Mouse (Mus musculus): Measurements from ENCODE around the gene Lsg1.
A peak's percentile ranks its signal among the peaks of the same experiment; 100 is the strongest.

The Lsg1 gene

DNA sequence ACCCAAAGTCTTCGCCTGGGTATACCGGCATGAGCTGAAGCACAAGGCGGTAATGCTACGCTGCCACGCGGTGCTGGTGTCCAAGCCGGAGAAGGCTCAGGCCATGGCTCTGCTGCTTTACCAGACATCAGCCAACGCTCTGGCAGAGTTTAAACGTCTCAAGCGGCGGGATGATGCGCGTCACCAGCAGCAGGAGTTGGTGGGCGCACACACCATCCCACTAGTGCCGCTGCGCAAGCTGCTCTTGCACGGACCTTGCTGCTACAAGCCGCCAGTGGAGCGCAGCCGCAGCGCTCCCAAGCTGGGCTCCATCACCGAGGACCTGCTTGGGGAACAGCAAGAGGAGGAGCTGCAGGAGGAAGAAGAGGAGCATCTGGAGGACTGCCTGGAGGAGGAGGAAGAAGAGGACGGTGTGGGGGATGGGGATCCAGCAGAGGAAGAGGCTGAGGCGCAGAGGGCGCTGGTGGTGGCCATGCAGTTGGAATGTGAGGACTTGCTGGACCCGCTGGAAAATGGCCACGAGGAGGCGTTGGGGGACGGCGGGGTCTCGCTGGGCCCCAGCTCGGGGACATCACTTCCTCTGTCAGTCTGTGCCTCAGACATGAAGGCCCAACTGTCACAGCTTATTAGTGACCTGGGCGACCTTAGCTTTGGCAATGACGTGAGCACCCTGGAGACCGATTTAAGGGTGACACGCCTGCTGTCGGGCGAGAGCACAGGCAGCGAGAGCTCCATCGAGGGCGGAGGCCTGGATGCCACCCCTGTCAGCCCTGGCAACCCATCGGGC lies 13.8 kb upstream of the Lsg1 start:
- no peak for DNase-seq (ENCODE audit: low spot score in 2 of 2)

DNA sequence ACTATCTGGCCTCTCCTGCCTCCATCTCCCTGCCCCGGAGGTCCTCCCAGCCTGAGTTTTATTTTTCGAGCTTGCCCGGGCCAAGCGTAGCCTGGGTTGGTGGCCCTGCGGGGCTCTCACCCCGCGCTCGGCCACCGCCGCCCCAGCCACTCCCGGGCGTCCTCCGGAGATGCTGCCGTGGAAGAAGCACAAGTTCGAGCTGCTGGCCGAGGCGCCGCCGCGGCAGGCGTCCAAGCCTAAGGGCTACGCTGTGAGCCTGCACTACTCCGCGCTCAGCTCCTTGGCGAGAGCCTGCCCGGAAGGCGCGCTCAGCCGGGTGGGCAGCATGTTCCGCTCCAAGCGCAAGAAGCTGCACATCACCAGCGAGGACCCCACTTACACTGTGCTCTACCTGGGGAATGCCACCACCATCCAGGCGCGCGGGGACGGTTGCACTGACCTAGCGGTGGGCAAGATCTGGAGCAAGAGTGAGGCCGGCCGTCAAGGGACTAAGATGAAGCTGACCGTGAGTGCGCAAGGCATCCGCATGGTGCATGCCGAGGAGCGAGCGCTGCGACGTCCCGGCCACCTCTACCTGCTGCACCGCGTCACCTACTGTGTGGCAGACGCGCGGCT lies 13.1 kb upstream of the Lsg1 start:
- DNase-seq (ENCODE audit: low spot score in 2 of 2) = peak in 1 of 2 experiments; percentile 36

GRCm38 (mm10) chr16:30599491-30600268 lies 12.3 kb upstream of the Lsg1 start, which contains the start of gene Fam43a:
TSS of gene Fam43a (plus strand) at chr16:30599723.
- peak; percentile 60 to 74 for DNase-seq (ENCODE audit: low spot score in 2 of 2)

DNA sequence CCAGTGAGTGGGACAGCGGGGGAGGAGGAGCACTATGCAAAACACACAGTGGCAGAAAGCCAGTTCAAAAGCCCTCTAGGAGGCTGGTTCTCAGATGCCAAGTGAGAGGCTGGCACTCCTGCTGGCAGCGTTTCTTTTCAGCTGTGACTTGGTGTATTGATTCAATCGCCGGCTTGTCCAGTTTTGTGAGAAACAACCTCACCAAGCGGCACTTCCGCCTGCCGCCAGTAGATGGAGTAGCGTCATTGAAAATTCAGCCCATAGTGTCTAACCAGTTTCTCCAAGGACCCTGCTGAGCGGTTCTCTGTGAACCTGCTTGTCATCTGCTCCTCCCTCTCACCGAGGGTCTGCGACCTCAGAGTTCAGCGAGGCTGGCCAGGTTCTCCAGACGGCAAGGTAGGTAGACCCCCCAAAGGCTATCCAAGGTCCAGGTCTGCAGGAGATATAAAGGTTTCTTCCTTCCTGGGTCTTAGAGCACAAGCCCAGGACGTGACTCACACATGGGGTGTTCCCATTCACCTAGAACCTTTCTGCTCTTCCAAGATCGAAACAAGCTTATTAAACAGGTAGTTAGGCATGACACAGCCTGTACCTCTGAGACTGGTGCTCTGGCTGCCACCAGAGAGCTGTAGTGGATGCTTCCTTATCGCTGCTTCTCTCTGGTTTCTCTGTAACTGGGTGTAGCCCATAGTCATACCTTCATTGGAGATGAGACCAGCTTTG lies 9.7 kb upstream of the Lsg1 start:
- peak; percentile 82 to 94 for DNase-seq (ENCODE audit: low spot score in 2 of 2)

GRCm38 (mm10) chr16:30595835-30596557 lies 8.6 kb upstream of the Lsg1 start:
- no peak for DNase-seq (ENCODE audit: low spot score in 2 of 2)

DNA sequence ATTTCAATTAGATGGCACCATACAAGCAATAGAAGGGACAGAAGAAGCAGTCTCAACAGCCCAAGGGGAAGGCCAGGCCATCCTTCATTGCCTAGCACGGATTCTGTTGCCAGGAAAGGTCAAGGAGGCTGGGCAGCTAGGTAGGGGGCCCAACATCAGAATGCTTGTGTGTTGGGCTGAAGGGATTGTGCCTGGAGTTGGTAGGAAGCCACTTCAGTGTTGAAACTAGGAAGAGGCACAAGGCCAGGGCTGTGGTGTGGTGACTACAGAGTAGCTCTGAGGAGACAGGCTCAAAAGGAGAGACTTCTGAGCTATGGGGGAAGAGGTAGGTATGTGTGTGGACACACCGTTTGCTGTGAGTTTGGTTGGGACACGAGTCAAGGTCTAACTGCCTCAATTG lies 8.0 kb upstream of the Lsg1 start:
- no peak for DNase-seq (ENCODE audit: low spot score in 2 of 2)

DNA sequence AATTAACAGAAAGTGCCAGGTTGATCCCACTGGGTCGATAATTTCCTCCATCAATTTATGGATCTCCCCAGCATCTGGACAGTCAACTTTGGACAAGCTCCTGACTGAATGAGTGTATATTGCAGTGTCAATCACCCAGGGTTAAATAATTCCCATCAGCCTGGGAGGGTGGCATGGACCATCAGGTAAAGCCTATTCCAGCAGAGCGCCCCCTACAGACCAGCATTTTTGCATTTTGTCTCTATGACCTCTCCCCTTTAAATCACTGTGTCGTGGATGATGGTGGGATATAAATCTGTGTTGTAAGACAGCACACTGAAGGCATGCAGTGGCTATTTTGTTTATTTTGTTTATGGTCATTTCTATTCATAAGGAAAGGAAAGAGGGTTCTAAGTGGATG lies 4.6 kb upstream of the Lsg1 start:
- no peak for DNase-seq (ENCODE audit: low spot score in 2 of 2)

- DNase-seq (ENCODE audit: low spot score in 2 of 2) = no peak
Measured at GRCm38 (mm10) chr16:30590264-30591209, 3.1 kb upstream of the Lsg1 start.

GRCm38 (mm10) chr16:30586935-30587493 lies 378 bp downstream of the Lsg1 start:
- no peak for DNase-seq (ENCODE audit: low spot score in 2 of 2)

DNA sequence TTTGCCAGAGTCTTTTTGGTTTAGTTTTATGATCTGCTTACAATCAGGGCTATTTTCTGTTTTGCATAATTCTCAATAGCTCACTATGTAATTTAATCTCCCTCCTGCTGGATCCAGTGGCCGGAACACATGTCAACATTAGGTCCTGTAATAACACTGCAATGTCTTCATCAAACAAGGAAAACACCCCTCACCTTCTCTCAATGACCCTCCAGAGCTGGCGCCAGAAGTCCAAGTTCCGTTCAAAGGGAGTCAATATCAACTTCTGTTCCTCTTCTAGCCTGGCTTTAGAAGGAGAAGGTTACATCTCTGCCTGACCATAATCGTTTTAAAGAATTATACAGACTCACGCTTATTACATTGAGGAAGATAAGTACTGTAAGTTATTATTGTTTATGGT lies 6.6 kb downstream of the Lsg1 start:
- DNase-seq (ENCODE audit: low spot score in 2 of 2) = no peak

- no peak for DNase-seq (ENCODE audit: low spot score in 2 of 2)
Measured at GRCm38 (mm10) chr16:30576392-30576791, 11.0 kb downstream of the Lsg1 start.

GRCm38 (mm10) chr16:30575815-30576214 lies 11.6 kb downstream of the Lsg1 start:
- no peak for DNase-seq (ENCODE audit: low spot score in 2 of 2)

DNA sequence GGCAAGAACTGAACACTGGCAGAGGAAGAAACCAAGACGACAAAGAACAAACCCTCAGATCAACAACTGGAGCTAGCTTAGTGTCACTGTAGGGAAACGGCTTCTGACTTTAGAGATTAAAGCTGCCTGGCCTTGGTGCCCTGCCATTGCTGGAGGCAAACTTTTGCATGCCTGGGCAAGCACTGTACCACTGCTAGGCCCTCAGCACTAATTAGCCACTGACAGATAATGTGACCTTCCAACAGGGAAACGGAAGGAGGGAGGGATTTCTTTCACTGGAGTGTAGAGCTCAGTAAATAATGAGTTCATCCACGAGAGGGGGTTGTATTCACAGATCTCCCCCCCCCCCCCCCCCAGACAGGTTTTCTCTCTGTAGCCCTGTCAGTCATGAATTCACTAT lies 15.2 kb downstream of the Lsg1 start:
- DNase-seq (ENCODE audit: low spot score in 2 of 2) = no peak

DNA sequence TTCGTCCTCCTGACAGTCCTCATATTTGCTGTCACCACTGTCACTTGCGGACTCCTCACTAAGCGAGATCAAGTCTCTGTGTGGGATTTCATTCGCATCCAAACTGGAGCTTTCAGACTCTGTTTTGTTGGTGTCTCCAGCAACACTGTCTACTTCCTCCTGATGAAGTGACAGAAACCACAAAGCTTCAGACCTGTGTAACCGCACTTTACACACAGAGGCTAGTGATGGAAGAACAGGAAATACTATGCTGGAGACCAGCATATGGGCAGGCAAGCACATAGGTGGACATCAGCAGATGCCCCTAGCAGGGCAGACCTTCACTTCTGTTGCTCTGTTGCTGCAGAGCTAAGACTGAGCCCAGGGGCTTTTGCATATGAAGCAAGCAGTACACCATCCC lies 16.0 kb downstream of the Lsg1 start:
- DNase-seq (ENCODE audit: low spot score in 2 of 2) = no peak

DNA sequence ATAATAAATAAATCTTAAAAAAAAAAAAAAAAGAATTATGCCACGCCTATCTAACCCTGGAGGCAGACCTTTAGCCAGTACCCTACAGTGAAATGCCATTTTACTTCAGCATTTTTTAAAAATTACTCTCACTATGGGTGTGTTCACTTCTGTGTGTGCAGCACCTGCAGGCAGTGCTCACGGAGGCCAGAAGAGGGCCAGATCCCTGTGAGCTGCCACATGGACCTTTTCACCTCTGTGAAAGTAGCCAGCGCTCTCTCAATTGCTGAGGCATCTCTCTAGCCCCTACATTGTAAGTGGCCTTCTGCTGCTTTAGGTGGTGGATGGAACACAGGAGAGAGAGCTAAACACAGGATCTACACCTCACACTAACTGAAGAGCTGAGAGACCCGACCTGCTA lies 17.2 kb downstream of the Lsg1 start:
- no peak for DNase-seq (ENCODE audit: low spot score in 2 of 2)

GRCm38 (mm10) chr16:30565631-30566030 lies 21.8 kb downstream of the Lsg1 start:
- DNase-seq (ENCODE audit: low spot score in 2 of 2) = no peak

- DNase-seq (ENCODE audit: low spot score in 2 of 2) = no peak
Measured at GRCm38 (mm10) chr16:30560601-30561000, 26.8 kb downstream of the Lsg1 start.

DNA sequence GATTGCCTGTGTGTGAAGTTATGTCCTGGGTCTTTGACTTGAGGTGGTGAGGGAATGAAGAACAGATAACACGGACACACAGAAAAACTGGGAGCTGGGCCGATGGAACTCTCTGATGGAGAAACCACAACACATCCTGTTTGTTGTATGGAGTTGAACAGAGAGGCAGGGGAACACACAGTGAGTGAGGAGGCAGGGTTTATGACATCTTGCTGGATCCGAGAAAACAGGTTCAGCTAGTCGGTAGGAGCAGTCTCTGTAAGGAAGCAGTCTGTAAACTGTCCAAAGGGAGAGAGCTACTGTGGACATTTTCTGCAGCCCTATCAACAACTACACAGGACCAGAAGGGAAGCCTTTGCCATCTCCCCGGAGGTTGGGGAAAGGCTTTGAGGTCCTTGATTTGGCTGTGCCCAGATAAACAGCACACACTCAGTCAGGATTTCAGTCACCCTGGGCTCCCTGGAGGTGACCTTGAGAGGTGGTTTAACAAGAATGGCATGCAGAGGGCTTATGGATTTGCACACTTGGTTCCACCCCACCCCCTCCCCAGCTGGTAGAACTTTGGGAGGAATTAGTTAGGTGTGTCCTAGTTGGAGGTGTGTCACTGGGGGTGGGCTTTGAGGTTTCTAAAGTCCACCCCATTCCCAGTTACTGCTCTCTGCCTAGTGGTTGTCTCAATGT lies 27.9 kb downstream of the Lsg1 start:
- DNase-seq (ENCODE audit: low spot score in 2 of 2) = no peak

DNA sequence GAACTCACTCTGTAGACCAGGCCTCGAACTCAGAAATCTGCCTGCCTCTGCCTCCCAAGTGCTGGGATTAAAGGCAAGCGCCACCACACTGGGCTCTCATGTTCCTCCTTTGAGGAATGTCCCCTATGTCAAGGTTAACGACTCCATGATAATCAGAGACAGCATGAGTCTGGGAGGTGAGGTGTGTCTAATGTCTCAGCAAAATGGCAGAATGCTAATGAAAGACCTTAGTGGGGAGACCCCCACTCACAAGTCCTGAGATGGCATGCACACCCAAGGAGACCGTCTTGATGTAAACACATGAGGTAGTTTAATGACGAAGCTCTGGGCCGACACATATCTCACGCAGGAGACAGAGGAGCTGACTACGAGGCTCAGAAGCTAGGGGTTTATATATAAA lies 33.3 kb downstream of the Lsg1 start:
- DNase-seq (ENCODE audit: low spot score in 2 of 2) = no peak

All from frontal cortex, postnatal 14 days (tissue).